Mouse (Mus musculus) G1E (cell line): Measurements from ENCODE around the gene Lrrc3c.
"Not testable (repeated sequence)": the region's sequence is repeated elsewhere in the genome, so short reads cannot be mapped to it uniquely, and the experiment has no call there.

Source experiments
- CTCF ChIP-seq: IDR thresholded peaks from 2 replicates; pipeline ENCODE4 v1.5.1; 2012; ENCODE audit warnings: low read depth, low read length, inconsistent platforms, mixed read lengths
- GATA1 ChIP-seq: IDR thresholded peaks from 2 replicates; pipeline ENCODE4 v1.6.1; 2012; ENCODE audit warnings: borderline replicate concordance, low read length, inconsistent platforms, mixed read lengths
- GATA2 ChIP-seq: IDR thresholded peaks from 2 replicates; pipeline ENCODE4 v1.6.1; 2012; ENCODE audit warnings: low read depth, low read length, inconsistent platforms, borderline replicate concordance
- POLR2AphosphoS5 ChIP-seq: IDR thresholded peaks from 2 replicates; pipeline ENCODE4 v1.6.1; 2012; ENCODE audit warnings: low read depth, low read length, inconsistent platforms; ENCODE audit not compliant: insufficient replicate concordance

GRCm38 (mm10) chr11:98635312-98635970 is 37.4 kb downstream of the Lrrc3c start:
- not testable (repeated sequence) for TF ChIP-seq POLR2AphosphoS5, GATA2, GATA1
- TF ChIP-seq CTCF, result peak; percentile 16; the same call in 1 of the 2 replicates
